Mouse (Mus musculus) gastrocnemius, postnatal 10 days (tissue): Measurements from ENCODE around the gene Unc93a2. TPM values are rescaled to one million over a fixed set of nuclear protein-coding genes. Genes with fewer than 3 reads are reported as not detected.
"Not testable (repeated sequence)": the region's sequence is repeated elsewhere in the genome, so short reads cannot be mapped to it uniquely, and the experiment has no call there.

ENCODE experiments used
- DNase-seq: peaks from one replicate; pipeline ENCODE4 v3.0.0; 2021; ENCODE audit warnings: mixed read lengths
- long read RNA-seq, 2 experiments: library from polyadenylated mRNA; stranded (forward); transcript quantifications; one replicate each; pipeline ENCODE4 v2.0.0; 2021
- total RNA-seq, 2 experiments: library from RNA; stranded (reverse); gene quantifications; 2 replicates each; pipeline ENCODE4 v1.2.3; 2021

Gene Unc93a2
- total RNA-seq = not detected
- long read RNA-seq, experiment 1 = 0 reads
- long read RNA-seq, experiment 2 = 0 reads

- DNase-seq = not testable (repeated sequence)
Measured at GRCm38 (mm10) chr17:7385364-7385763, at the start of gene Unc93a2. Gene Unc93a2, minus strand, starts transcription at chr17:7385464.

GRCm38 (mm10) chr17:7434121-7434520 lies 48.9 kb upstream of the Unc93a2 start:
- not testable (repeated sequence) for DNase-seq

DNA sequence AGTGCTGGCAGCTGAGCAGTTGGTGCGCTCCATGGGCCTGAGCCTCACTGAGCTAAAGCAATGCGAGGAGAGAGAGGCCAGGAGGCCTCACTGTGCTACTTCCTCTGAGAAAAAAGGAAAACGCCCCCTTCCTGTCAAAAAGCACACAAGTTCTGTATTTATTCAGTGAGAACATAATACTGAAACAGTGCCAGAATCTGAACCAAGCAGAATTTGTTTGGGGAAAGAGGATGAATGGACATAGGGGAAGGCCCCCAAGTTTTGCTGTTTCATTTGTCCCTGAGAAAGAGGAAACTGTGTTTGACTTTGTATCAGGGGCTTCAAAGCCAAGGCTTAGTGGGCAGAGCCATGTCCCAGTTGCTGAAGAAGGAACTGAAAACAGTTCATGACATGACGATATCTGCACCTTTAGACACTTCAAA lies 45.0 kb upstream of the Unc93a2 start:
- not testable (repeated sequence) for DNase-seq

DNA sequence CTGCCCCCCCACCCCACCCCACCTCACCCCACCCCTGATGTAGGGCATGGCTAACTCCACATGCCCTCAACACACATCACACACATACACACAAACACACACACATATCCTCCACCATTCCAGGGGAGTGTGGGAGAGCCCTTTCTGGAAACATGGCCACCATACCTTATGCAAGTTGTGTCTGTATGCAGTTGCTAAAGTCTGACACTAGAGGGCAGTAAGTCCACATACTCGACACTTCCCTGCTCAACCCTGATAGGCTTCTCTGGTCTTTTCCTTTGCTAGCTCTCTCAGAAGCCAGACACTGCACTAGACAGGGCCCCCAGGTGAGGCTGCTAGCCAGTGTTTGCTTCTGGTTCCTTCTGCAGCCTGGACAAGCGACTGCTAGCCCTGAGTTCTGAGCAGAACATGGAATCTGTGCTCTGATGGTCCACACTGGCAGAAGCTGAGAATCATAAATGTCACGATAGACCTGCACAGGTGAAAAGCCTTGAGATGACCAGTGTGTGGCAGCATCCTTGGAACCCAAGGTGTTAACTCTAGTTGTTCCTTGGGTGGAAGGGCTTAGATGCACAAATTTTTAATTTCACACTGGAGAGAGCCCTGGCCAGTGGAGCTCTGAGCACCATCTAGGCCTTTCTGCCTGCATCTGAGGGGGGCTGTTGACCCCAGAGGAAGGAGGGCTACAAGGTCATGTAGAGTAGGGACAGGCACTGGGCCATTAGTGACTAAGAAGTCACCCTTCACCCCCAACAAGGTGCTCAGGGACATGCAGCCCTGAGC lies 35.1 kb upstream of the Unc93a2 start:
- DNase-seq = not testable (repeated sequence)

- DNase-seq = not testable (repeated sequence)
Measured at GRCm38 (mm10) chr17:7414601-7415310, 29.5 kb upstream of the Unc93a2 start.

GRCm38 (mm10) chr17:7413336-7413735 lies 28.1 kb upstream of the Unc93a2 start:
- not testable (repeated sequence) for DNase-seq

GRCm38 (mm10) chr17:7399770-7400169 lies 14.5 kb upstream of the Unc93a2 start:
- not testable (repeated sequence) for DNase-seq

DNA sequence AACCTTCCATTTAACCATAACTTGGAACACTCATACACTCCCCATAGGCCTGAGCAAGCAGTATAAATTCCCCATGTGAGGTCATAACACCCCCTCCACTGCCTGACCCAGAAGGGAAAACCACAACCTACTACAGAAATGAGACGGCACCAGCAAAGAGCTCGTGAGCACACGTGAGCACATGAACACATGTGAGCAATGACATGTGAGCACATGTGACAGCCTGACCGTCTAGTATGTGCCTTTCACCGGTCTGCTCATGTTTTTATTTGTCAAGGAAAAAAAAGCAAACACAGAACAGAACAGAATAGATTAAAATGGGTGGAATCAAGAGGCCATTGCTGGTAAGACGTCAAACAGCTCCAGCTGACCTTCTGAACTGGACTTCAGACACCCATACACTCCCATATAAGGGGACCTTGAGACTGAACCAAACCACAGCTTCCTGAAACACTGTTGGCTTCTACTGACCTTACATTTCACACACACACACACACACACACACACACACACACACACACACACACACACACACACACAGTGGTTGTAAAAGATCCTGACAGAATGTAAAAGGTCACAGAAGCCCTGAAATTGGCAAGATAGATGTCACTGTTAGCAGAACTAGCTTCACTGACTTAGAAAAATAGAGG lies 13.1 kb upstream of the Unc93a2 start:
- not testable (repeated sequence) for DNase-seq

DNA sequence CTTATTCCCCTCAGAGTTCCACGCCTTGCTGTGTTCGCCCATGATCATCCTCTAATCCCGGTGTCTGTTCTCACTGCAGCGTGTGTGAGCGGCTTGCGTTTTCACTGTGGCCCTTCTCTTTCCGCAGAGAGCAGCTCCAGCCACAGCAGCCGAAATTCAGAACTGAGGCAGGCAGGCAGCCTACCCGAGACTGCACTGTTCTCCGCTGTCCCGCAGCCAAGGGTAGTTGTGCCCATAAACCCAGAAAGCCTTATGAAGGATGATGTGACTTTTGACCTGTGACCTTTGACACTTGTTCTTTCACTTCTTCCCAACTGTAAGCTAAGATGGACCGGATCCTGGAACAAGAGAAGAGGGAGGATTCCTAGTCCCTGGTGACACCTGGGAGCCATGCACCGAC lies 11.8 kb upstream of the Unc93a2 start:
- DNase-seq = not testable (repeated sequence)

- not testable (repeated sequence) for DNase-seq
Measured at GRCm38 (mm10) chr17:7396288-7396687, 11.0 kb upstream of the Unc93a2 start.

GRCm38 (mm10) chr17:7395671-7396070 lies 10.4 kb upstream of the Unc93a2 start:
- DNase-seq = not testable (repeated sequence)

- not testable (repeated sequence) for DNase-seq
Measured at GRCm38 (mm10) chr17:7395116-7395515, 9.9 kb upstream of the Unc93a2 start.

GRCm38 (mm10) chr17:7389898-7390297 lies 4.6 kb upstream of the Unc93a2 start:
- DNase-seq = not testable (repeated sequence)

DNA sequence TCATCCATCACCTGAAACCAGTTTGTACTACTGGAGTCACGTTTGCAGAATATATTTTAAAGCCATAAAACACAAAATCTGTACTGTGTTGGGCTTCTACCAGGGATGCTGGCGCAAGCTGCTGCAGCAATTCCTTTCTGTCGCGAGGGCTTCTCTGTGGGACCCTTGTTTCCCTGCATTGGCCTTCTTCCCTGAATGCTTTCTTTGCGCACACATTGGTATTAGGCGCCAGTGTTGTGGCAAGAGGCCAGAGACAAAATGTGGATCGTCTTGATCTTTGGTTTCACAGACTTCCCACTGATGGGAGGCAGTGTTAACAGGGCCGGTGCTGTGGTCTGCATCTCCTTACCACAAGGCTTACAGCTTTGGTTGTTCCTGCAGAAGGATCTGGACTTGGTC lies 3.7 kb upstream of the Unc93a2 start:
- not testable (repeated sequence) for DNase-seq

DNA sequence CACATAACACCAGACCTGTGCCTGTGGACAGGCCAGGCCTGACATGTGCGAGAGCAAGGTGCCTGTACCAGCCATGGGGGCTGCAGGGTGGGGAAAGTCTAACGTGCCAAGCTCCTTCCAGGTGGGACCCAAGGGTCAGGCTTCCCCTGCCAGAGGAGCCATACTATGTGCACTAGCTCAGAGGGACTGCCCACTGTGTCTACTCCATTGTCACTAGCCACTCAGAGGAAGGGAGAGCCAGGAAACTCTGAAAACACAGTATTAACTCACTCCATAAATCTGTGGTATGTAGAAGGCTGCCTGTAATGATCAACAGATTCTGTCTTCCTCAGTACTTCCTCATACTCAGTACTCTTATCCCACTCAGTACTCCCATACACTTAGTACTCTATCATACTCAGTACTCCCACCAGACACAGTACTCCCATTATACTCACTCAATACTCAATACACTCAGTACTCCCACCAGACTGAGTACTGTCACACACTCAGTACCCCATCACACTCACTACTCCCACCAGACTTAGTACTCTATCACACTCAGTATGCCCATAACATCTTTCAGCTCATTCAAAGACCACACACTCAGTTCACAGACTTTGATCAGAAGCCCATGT lies 3.2 kb upstream of the Unc93a2 start:
- DNase-seq = not testable (repeated sequence)

GRCm38 (mm10) chr17:7386016-7386415 lies 752 bp upstream of the Unc93a2 start:
- DNase-seq = not testable (repeated sequence)

DNA sequence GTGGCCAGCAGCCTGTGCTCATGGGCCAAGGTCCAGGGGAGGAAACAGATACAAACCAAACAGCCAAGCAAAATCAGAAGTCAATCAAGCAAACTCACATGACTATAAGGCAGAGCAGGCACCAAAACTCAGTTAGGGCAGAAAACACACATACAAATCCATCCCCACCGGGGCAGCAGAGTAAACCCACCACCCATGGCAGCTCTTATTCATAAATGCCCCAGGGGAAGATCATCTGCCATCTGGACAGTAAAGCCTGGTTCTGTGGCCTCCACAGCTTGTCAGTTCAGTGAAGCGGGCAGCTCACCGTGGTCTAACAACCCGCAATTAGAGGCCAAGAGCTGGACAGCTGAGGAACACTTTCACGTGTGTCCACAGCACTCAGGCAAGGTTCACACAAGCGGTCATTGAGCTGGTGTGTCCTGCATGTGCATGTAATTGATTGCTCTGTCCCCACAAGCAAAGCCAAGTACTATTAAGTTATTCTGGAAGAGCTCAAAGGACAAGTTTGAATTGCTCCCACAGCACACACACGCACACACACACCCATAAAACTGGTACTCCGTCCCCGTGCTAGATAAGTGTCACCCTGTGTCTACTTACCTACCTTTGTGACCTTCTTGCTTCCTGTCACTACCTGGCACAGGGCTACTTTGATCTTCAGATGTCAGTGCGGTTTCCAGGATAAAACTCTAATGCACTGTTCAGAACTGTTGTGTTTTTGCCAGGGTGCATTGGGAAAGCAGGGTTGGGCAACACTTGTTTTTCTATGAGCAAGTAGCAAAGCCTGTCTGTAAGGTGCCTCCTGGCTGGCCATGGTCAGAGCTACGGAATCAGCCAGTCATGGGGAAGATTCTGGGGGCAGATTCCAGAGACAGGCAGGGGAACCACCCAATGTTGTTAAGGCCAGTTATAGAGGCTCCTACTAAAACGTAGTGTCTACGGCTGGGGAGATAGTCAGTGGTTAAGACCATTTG lies 1.8 kb downstream of the Unc93a2 start:
- DNase-seq = not testable (repeated sequence)

DNA sequence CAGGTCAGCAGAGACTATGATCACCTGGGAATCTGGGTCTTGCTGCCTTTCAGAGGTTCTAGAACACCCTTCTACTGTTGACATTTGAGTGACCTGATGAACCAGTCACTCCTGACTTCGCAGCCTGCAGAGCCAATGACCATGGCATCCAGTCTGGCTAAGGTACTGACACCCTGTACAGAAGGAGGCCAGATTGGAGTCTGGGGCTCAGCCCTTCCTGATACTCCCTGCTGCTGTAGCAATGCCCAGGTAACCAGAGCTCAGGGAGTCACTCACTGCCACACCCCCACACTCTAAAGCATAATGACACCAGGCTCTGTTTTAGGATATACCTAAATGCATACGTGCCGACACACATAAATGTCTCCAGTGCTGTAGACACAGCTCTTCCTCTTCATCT lies 2.6 kb downstream of the Unc93a2 start:
- not testable (repeated sequence) for DNase-seq

DNA sequence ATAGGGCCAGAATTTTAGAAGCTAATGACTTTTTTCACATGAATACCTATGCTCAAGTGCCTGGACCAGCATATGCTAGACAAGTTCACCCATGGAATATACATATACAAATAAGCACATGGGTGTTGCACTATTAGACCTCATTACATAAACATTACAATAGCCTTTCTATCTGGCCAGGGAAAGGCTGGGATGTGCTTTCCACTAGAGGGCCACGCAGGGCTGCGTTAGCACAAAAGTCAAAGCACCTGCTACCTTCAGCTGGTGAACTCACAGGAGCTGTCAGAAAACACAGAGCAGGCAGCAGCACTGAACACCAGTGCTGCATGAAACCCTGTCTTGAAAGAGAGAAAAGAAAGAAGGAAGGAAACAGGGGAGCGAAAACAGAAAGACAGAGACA lies 7.4 kb downstream of the Unc93a2 start:
- not testable (repeated sequence) for DNase-seq

DNA sequence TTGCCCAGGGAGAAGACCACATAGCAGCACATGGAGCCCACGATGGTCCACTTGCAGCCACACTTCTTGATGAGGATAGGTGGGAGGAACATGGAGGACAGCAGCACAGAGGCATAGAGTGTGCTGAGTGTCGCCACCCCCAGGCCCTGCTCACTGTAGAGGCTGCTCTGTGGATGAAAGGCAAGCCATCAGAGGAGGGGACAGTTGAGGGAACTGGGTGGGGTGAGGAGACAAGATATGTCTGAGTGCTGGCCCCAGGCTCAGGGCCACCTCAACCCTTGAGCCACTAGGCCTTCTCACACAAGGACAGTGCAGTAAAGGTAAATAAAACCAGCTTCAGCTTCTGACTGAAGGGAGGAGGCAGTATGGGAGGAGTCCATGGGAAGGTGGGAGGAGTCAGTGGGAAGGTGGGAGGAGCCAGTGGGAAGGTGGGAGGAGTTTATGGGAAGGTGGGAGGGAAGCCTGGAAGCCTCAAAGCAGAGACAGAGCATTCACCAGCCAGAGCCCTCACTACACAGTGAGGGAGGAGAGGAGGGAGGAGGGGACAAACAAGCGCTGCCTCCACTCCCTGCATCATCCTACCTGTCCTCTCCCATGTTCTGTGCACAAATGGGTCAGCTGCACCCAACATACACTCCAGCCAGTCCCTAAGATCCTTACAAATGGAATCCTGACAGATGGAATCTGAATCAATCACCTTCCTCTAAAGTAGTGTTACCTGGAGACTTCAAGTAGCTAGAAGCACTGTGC lies 8.1 kb downstream of the Unc93a2 start:
- not testable (repeated sequence) for DNase-seq
